Mouse (Mus musculus): ENCODE results near the gene Pabpc6. TPM values are rescaled to one million over a fixed set of nuclear protein-coding genes. Genes with fewer than 3 reads are reported as not detected.

Gene Pabpc6
- total RNA-seq (2021) = not detected

GRCm38 (mm10) chr17:9669283-9669905 lies at the start of gene Pabpc6:
Gene Pabpc6 (minus strand): TSS chr17:9669717.
- no peak for DNase-seq

DNA sequence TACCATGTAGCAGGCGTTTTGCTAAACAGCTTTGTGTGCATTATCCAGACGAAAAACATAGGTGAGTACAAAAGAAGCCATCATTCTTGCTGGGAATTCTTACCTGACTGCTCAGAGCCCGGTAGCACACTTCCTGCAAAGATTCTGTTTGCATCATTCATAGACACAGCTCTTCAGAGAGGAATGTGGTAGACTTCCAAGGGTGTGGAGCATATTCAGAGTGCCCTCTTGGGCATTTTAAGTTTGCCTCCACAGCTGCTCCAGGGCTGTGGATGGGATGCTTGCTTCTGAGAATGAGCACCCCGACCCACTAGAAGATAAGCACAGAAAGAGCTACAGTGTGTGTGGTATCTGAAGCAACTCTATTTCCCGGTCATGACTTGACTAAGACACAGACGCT lies 41.4 kb upstream of the Pabpc6 start:
- DNase-seq = no peak

- no peak for DNase-seq
Observed at GRCm38 (mm10) chr17:9708888-9709287, 39.4 kb upstream of the Pabpc6 start.

DNA sequence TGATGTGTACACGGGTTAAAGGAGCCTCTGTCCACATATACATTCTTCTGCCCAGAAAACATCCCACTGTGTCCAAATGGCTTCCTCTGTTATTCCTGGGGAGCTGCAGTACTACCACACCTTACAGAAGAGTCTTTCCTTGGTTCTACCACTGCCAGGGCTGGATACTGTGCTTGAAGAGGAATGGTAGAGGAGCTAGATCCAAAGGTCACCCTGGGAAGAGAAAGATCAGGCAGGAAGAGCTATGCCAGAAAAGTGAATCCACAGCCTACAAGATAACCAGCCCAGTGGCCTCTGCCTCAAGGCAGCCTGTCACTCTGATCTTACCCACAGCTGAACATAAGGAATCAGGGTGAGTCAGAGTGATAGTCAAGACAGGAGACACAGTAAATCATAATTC lies 37.8 kb upstream of the Pabpc6 start:
- DNase-seq = no peak

DNA sequence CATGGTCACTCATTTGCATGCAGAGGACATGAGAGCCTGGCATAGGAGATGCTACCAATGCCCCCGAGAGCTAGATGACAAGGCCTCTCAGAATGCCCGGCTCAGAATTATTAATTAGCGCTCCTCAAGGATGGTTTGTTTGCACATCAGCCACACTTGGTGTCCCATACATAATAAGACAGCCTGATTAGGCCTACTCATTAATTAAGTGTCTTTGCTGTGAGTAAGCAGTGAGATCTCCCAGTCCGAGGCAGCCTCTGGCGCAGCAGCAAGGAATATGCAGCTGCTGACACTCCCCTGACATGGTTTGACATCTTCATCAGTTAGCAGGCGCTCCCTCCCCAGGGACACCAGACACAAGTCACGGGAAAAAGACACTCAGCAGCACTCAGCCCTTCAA lies 28.2 kb upstream of the Pabpc6 start:
- no peak for DNase-seq

DNA sequence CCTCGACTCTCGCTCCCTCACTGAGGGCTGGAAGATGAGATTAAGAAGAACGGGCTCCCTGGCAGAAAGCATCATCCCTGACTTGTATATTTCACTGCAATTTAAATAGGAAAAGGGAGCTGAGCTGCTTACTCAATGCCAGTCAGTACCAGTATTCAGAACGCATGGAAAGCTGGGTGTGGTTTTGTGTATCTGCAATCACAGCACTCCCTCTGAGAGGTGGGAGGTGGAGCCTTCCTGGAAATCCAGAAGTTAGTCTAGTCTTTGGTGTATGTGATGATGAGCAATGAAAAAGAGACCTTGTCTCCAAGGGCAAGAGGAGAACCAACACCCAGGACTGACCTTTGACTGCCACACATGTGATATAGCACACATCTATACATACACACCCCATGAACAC lies 21.7 kb upstream of the Pabpc6 start:
- DNase-seq = no peak

GRCm38 (mm10) chr17:9683539-9684155 lies 14.1 kb upstream of the Pabpc6 start:
- no peak for DNase-seq

DNA sequence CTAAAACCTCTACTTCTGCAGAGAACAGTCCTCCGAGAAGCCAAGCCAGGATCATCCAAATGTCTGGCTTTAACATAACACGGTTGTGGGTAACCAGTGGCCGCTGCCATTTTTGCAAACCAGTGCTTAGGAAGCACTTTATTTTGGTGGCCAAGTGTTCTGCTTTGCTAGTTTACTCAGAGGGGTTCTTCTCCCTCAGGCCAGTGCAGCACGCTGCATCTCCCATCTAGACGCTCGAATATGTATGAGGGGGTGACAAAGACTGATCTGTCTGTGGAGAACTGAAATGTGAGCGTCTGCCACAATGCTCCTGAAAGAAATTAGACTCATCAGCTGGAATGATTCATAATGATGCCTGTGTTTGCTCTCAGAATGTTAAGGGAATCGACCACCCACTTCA lies 11.2 kb upstream of the Pabpc6 start:
- no peak for DNase-seq

DNA sequence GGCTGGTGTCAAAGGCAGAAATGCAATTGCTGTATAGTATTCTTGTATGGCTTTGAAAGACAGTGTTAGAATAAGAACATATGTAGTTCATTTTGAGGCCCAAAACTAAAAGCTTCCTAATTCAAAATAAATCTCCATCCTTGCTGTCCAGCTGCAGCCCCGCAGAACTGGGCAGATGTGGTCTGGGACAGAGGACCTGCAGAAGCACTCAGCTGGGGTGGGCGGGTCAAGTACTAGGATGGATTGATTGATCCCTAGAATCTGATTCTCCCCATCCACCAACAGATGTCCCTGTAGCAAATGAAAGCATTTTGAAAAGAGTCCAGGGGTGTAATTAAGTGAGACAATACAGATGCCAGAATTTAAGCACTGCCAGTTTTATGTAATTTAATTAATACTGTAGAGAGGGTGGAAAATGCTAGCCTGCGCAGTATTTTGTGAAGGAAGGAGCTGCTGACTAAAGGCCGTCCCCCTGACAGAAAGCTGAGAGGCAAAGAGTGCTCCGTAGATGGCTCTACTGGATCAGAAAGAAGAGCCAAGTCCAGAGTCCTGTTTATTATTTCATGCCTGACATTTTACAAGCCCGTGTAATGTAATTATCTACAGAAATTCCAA lies 5.8 kb upstream of the Pabpc6 start:
- no peak for DNase-seq

GRCm38 (mm10) chr17:9667955-9668354 lies 1.6 kb downstream of the Pabpc6 start:
- DNase-seq = no peak

GRCm38 (mm10) chr17:9658651-9659050 lies 10.9 kb downstream of the Pabpc6 start:
- DNase-seq = no peak

- DNase-seq = no peak
Observed at GRCm38 (mm10) chr17:9654155-9654554, 15.4 kb downstream of the Pabpc6 start.

- DNase-seq = no peak
Observed at GRCm38 (mm10) chr17:9647644-9648043, 21.9 kb downstream of the Pabpc6 start.

DNA sequence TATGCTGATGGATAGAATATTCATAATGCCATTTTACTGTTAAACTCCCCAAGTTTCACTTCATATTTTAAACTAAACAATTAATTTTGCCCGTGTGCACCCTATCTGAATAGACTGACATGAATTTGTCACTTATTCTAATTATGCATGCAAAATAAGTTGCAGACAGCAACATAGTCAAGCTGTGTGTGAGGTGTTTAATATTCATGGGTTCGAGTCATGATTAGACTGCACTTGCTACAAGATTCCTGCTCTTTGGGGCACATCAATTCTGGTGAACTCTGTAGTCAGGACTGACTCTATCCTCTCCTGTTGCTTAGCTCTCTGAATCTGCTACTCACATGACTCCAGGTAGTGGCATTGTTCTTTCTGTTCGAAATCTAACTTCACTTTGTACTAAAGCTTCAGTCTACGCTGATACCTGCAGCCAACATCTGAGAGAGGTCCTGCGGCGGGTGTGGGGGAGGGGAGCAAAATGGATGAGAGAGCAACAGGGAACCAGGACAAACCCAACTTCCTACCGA lies 25.8 kb downstream of the Pabpc6 start:
- DNase-seq = no peak

GRCm38 (mm10) chr17:9637011-9637410 lies 32.5 kb downstream of the Pabpc6 start:
- no peak for DNase-seq

DNA sequence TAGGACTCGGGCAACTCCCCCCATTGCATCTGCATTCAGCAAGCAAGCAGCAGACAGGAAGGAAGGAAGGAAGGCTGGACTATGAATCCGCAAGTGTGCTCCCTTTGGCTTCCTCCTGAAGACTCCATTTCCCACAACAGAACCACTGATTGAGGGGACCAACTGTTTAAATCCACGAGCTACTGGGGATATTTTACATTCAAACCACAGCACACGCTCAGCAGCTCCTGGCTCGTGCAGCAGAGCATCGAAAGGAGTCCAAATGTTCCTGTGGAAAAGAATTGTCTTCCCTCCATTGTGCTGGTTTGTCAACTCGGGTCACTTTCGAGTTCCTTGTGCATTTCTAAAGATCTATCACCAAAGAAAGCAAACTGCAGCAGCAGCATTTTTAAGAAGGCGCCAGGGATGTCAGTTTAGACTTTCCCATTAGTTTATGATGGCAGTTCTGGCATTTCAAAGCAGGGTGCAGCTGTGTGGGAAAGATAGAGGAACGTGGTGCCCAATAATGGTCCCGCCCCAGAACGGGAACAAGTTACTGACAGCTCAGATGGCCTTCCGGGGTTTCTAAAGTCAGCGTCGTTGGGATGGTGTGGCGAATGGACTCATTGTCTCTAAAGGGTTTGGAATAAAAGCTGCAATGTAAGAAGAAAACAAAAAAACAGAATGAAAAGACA lies 36.8 kb downstream of the Pabpc6 start:
- DNase-seq = no peak

DNA sequence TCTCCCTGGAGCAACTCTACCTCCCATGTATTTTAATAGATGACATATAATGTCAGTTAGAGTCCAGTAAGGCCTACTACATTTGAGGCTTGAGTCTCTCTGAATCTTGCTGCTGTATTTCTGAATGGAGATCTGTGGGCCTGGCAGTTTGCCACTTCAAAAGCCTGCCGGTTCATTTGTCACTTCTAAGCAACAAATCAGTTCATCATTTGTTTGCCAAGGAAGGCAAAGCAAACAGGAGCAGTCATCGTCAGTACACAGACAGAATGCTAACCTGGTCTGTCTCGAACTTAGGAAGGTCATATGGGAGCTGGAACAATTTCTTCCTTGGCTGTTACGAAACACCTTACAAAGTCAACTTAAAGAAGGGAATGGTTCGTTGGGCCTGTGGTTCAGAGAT lies 37.4 kb downstream of the Pabpc6 start:
- DNase-seq = no peak

GRCm38 (mm10) chr17:9631081-9631480 lies 38.4 kb downstream of the Pabpc6 start:
- no peak for DNase-seq

DNA sequence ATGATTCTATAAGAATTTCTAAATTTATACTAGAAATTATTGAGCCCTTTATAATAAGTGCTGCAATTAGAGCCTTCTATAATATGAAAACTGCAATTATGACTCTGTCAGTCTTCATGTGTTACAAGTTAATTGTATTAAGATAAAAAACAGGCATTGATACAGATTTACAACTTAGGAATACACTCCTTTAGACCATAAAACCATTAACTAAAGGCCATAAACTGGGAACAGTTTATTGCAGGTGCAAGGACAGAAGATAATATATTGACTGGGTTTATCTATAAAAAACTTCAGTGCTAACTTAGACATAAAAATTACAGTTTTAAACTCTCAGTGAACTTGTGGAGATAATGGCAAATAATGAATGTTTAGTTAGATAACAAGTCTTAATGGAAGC lies 42.5 kb downstream of the Pabpc6 start:
- DNase-seq = no peak

All from heart, postnatal 4 days (tissue).